Mouse (Mus musculus) small intestine, adult 2 months (tissue): ENCODE measurements around the gene Adamts14. TPM values are rescaled to one million over a fixed set of nuclear protein-coding genes. Genes with fewer than 3 reads are reported as not detected.

Experiments used
- H3K27ac ChIP-seq: fragments of 200-500 bp; 2 replicates; pipeline ENCODE4 v1.5.1; 2012; ENCODE audit warnings: low read depth, low read length, control low read depth, inconsistent platforms; ENCODE audit not compliant: insufficient read depth
- H3K27me3 ChIP-seq: fragments of 200-500 bp; 2 replicates; pipeline ENCODE4 v1.6.1; 2012; ENCODE audit warnings: mild to moderate bottlenecking, moderate library complexity, low read length, inconsistent platforms; ENCODE audit not compliant: control insufficient read depth, insufficient read depth
- H3K36me3 ChIP-seq: fragments of 200-500 bp; 2 replicates; pipeline ENCODE4 v1.6.1; 2012; ENCODE audit warnings: mild to moderate bottlenecking, low read length, control low read depth, inconsistent platforms; ENCODE audit not compliant: control insufficient read depth, insufficient read depth
- H3K4me1 ChIP-seq: fragments of 200-500 bp; 2 replicates; pipeline ENCODE4 v1.6.1; 2012; ENCODE audit warnings: low read length, inconsistent platforms, mixed read lengths; ENCODE audit not compliant: control insufficient read depth, insufficient read depth, insufficient read length
- H3K4me3 ChIP-seq: fragments of 200-500 bp; 2 replicates; pipeline ENCODE4 v1.5.1; 2012; ENCODE audit warnings: low read depth, mild to moderate bottlenecking, control low read depth, inconsistent platforms, low read length, moderate library complexity
- CTCF ChIP-seq: fragments of 200-500 bp; IDR thresholded peaks from 2 replicates; pipeline ENCODE4 v1.5.1; 2012; ENCODE audit warnings: low read depth, mild to moderate bottlenecking, control low read depth, inconsistent platforms, low read length, moderate library complexity, mixed read lengths; ENCODE audit not compliant: insufficient replicate concordance, insufficient read length; ENCODE audit errors: extremely low read depth
- POLR2A ChIP-seq: fragments of 200-500 bp; IDR thresholded peaks from 2 replicates; pipeline ENCODE4 v1.6.1; 2012; ENCODE audit warnings: low read depth, mild to moderate bottlenecking, control low read depth, inconsistent platforms, low read length, moderate library complexity
- WGBS: fragments of 180-500 bp; shearing (Covaris S2); methylation state at CpG from one replicate; pipeline ENCODE4 v1.1.7; 2018; 5-methylcytosine and 5-hydroxymethylcytosine counted together
- polyA plus RNA-seq: library from polyadenylated mRNA; depleted of rRNA; stranded (reverse); fragments of >200 nt; gene quantifications from 2 replicates; pipeline ENCODE4 v1.2.3, GENCODE M21; 2012

Gene Adamts14
- polyA plus RNA-seq, 1 experiment, result 1.8 TPM

- H3K27ac ChIP-seq, result no peak overlapping the region
- 49% methylated on average over 13 of the region's 13 CpGs for WGBS
- H3K4me3 ChIP-seq, result no peak overlapping the region
- no peaks in the 10 kb centered on the region for H3K27me3 ChIP-seq
- H3K4me1 ChIP-seq, result no peaks in the 10 kb centered on the region
- H3K36me3 ChIP-seq, result no peaks in the 10 kb centered on the region
- no peak for TF ChIP-seq CTCF
- TF ChIP-seq POLR2A, result no peak
Observed at GRCm38 (mm10) chr10:61261229-61262156, 11.7 kb downstream of the Adamts14 start.

GRCm38 (mm10) chr10:61258131-61258530 lies 15.1 kb downstream of the Adamts14 start:
- Histone ChIP-seq H3K4me3 (no peak overlapping the region), H3K27me3 (no peaks in the 10 kb centered on the region), H3K36me3 (no peaks in the 10 kb centered on the region), H3K4me1 (no peaks in the 10 kb centered on the region; the same call in 1 of the 2 replicates), H3K27ac (no peak overlapping the region)
- WGBS, result 81% methylated on average over 1 of the region's 1 CpGs
- no peak for TF ChIP-seq POLR2A
- TF ChIP-seq CTCF, result no peak

- no peaks in the 10 kb centered on the region; the same call in 1 of the 2 replicates for H3K4me1 ChIP-seq
Observed at GRCm38 (mm10) chr10:61256665-61257064, 16.6 kb downstream of the Adamts14 start.

GRCm38 (mm10) chr10:61255190-61255589 lies 18.0 kb downstream of the Adamts14 start:
- Histone ChIP-seq H3K4me1 (no peaks in the 10 kb centered on the region; the same call in 1 of the 2 replicates), H3K27ac (no peak overlapping the region), H3K4me3 (no peak overlapping the region), H3K36me3 (no peaks in the 10 kb centered on the region), H3K27me3 (no peaks in the 10 kb centered on the region)
- 73% methylated on average over 8 of the region's 8 CpGs for WGBS
- TF ChIP-seq POLR2A (no peak), CTCF (no peak)

More at GRCm38 (mm10) chr10:61256665-61257064, 16.6 kb downstream of the Adamts14 start:
- 81% methylated on average over 9 of the region's 9 CpGs for WGBS
- TF ChIP-seq CTCF, result no peak
- no peaks in the 10 kb centered on the region for H3K27me3 ChIP-seq
- H3K4me3 ChIP-seq, result no peak overlapping the region
- no peaks in the 10 kb centered on the region for H3K36me3 ChIP-seq
- no peak overlapping the region for H3K27ac ChIP-seq

GRCm38 (mm10) chr10:61254761-61255160 lies 18.5 kb downstream of the Adamts14 start:
- H3K36me3 ChIP-seq, result no peaks in the 10 kb centered on the region
- WGBS, result 64% methylated on average over 6 of the region's 6 CpGs
- no peak overlapping the region for H3K27ac ChIP-seq

GRCm38 (mm10) chr10:61249951-61250350 lies 23.3 kb downstream of the Adamts14 start:
- H3K36me3 ChIP-seq, result no peaks in the 10 kb centered on the region
- 69% methylated on average over 2 of the region's 2 CpGs for WGBS
- H3K4me1 ChIP-seq, result no peaks in the 10 kb centered on the region; the same call in 1 of the 2 replicates
- H3K4me3 ChIP-seq, result no peak overlapping the region
- no peak overlapping the region for H3K27ac ChIP-seq
- TF ChIP-seq CTCF, result no peak
- no peaks in the 10 kb centered on the region for H3K27me3 ChIP-seq

More at GRCm38 (mm10) chr10:61254761-61255160, 18.5 kb downstream of the Adamts14 start:
- no peaks in the 10 kb centered on the region for H3K27me3 ChIP-seq
- H3K4me3 ChIP-seq, result no peak overlapping the region
- TF ChIP-seq POLR2A (no peak), CTCF (no peak)
- no peaks in the 10 kb centered on the region; the same call in 1 of the 2 replicates for H3K4me1 ChIP-seq

- no peaks in the 10 kb centered on the region for H3K27me3 ChIP-seq
- no peak overlapping the region for H3K27ac ChIP-seq
- H3K4me1 ChIP-seq, result no peaks in the 10 kb centered on the region
- TF ChIP-seq CTCF, result no peak
- TF ChIP-seq POLR2A, result no peak
- no peaks in the 10 kb centered on the region for H3K36me3 ChIP-seq
- no peak overlapping the region for H3K4me3 ChIP-seq
- 60% methylated on average over 13 of the region's 13 CpGs for WGBS
Observed at GRCm38 (mm10) chr10:61248596-61249114, 24.6 kb downstream of the Adamts14 start.
